Mouse (Mus musculus) heart, postnatal 0 days (tissue): ENCODE measurements around the gene Ifna7.
"Not testable (repeated sequence)": the region's sequence is repeated elsewhere in the genome, so short reads cannot be mapped to it uniquely, and the experiment has no call there.

Experiments
- CTCF ChIP-seq: IDR thresholded peaks from 2 replicates; pipeline ENCODE4 v1.5.1; 2016; ENCODE audit warnings: antibody characterized with exemption, control low read depth, low read depth
- EP300 ChIP-seq: IDR thresholded peaks from 2 replicates; pipeline ENCODE4 v1.6.1; 2016; ENCODE audit warnings: antibody characterized with exemption, low read depth

DNA sequence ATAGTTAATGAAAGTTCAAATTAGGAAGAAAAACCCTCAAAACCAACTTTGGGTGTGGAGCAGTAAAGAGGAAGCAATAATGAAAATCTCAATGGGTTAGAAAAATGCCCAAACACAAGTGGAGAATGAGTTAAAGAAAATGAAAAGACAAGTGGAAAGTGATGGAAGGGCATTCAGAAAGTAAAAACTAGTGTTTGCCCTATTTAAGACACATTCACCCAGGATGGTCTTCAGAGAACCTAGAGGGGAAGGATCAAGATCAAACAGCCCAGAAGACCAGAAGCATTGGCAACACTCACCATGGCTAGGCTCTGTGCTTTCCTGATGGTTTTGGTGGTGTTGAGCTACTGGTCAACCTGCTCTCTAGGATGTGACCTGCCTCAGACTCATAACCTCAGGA is 11.1 kb downstream of the Ifna7 start, which contains the start of gene Ifna6:
- not testable (repeated sequence) for TF ChIP-seq CTCF, EP300
